Mouse (Mus musculus): ENCODE measurements around the gene Lpar3. TPM values are rescaled to one million over a fixed set of nuclear protein-coding genes. Genes with fewer than 3 reads are reported as not detected.

The Lpar3 gene
- polyA plus RNA-seq, 1 experiment from 2014 or later = 1.4 TPM

Other genes with a start within 250 kb of the Lpar3 start
- gene Syde2, start 233.1 kb upstream of the Lpar3 start, polyA plus RNA-seq (2016; fragmentation: Nextera tagmentation; extraction: Ambion mirVana) = 2.9 and 3.0 TPM in 2 replicates
- gene Wdr63, start 112.8 kb upstream of the Lpar3 start, polyA plus RNA-seq (2016; fragmentation: Nextera tagmentation; extraction: Ambion mirVana) = 0.14 and 0.17 TPM in 2 replicates
- 5.3 and 5.8 TPM in 2 replicates for gene Mcoln3, start 103.5 kb upstream of the Lpar3 start, polyA plus RNA-seq (2016; fragmentation: Nextera tagmentation; extraction: Ambion mirVana)
- 0.27 and 0.88 TPM in 2 replicates for gene Mcoln2, start 71.1 kb upstream of the Lpar3 start, polyA plus RNA-seq (2016; fragmentation: Nextera tagmentation; extraction: Ambion mirVana)
- gene Ssx2ip, start 183.7 kb downstream of the Lpar3 start, polyA plus RNA-seq (2016; fragmentation: Nextera tagmentation; extraction: Ambion mirVana) = 26.6 and 29.8 TPM in 2 replicates
- 7.7 and 10.6 TPM in 2 replicates for gene Ctbs, start 228.8 kb downstream of the Lpar3 start, polyA plus RNA-seq (2016; fragmentation: Nextera tagmentation; extraction: Ambion mirVana)